Mouse (Mus musculus) frontal cortex, postnatal 10 days (tissue): ENCODE results near the gene Fgd5.
A peak's percentile ranks its signal among the peaks of the same experiment; 100 is the strongest.
"Not testable (repeated sequence)": the region's sequence is repeated elsewhere in the genome, so short reads cannot be mapped to it uniquely, and the experiment has no call there.

Experiments used
- DNase-seq, 2 experiments: peaks; one replicate each; pipeline ENCODE4 v3.0.0; 2022; ENCODE audit warnings: low spot score in 2 of 2, mixed read lengths in 1 of 2

The Fgd5 gene

DNA sequence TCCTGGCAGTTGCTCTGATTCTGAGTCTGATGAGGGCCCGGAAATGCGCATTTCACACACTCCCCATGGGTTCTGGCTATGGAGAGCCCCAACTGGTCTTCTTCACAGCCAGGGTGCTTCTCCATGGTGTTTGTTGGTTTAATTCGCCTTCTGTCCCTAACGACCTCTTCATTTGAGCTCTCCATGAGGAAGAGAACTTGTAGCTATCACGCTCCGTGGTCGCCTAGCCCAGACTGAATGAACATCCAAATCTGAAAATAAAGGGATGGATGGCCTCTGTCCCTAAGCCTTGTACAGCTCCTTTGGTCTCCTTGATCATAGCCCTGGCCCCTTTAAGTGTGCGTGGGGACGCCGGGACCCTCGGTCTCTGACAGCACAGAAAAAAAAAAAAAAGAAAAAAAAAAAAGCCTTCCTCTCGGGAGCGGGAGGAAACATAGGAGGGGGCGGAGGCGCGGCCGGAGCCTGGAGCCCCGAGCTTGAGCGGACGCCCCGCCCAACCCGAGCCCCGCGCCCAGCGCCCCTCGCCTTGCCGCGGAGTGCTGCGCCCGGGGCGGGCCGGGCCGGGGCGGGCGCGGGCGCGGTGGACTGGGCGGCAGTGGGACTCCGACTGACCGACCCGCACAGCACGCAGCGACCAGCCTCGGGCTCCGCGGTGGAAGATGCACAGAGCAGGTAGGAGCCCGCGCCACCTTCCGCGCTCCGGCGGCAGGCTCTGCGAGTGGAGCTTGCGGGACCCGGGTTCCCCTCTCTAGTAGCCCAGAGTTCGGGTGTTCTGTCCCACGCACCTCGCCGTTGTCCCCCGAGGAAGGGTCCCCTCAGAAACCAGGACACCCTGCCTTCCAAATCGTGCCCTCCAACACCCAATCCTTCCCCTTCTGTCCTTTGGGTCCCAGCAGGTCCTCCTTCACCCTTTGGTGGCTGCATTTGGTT, at the start of gene Fgd5:
Fgd5 (plus strand) TSS at position 508 of the 930 bp plus-strand sequence.
- DNase-seq, result no peak

- DNase-seq, result no peak
Observed at GRCm38 (mm10) chr6:91931231-91931630, 47.4 kb upstream of the Fgd5 start.

DNA sequence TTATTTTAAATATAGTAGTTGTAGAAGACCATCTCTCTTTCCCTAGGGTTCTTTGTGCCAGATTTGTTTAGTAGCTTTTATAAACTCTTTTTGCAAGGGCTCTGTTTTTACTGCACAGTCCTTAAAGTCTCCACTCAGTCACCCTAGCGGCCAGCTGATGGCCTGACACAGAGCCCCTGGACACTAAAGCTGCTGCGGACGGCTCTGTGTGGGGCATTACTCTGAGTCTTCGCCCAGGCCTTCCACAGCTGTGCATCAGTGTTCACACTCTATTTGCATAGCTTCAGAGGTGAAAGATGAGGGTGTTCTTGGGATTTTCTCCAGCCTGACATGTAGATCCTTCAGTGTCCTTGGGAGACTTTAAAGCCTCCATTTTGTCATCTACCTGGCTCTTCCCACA, 40.2 kb upstream of the Fgd5 start:
- no peak for DNase-seq

DNA sequence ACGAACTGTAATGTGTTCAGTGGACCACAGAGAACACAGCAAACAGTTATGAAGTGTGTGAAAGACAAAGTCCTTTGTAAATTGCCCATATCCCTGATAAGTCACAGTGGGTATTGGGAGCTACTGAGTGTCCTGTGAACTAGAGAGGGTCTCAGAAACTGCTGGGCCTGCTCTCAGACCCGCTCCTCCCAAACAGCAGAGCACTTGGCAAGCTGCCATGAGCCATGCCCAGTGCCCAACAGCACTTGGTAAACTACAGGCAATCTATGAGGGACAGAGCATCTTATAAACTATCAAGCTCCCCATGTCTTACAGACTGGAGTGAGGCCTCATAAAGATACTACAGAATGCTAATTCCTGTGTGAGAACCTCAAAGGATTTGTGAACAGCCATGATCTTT, 30.3 kb upstream of the Fgd5 start:
- no peak for DNase-seq

DNA sequence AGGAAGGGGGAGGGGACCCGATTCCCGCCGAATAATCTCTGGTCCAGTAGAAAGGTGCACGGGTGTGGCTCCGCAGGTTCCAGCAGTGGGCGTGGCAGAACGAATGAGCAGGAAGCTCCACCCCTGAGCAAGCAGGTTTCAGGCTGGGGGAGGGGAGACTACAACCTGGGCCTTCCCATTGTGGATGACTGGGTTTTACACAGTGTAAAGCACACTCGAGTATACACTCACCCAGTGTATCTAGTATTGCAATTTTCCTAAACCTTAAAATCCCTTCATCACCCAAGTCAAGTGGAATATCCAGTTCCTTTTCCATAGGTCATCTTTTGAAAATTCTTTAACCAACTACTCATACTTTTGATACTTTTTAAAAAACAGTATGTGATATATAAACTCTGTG, 20.7 kb upstream of the Fgd5 start:
- DNase-seq, result not testable (repeated sequence)

DNA sequence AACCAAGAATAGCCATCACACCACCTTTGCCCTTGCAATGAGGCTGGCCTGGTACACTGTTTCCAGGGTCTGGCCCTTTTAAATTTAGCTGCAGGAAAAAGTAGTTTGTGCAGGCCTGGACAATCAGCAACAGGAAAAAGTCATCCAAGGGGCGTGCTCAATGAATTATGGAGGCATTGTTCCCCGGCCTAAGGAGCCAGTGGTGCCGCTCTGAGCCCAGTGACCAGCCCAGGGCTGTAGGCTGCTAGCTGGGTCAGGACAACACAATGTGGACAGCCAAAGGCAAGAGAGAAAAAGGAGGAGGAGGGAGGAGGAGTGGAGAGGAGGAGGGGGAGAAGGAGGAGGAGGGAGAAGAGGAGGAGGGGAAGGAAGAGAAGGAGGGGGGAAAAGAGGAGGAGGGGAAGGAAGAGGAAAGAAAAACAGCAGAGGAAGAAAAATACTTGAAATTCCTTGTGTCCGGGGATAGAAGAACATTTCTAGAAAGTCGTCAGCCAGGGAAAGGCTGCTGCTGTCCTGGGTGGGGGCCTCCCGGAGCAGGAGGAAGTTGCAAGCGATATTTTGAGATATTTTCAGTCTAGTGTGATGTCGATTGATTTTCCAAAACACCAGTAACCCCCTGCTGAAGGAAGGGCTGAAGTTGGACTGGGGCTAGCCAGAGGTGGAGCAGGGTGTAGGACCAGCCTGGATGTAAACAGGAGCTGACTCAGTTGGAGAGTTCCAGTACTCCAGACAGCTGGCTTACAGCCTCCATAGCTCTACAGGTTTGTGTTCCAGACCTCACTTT, 18.5 kb upstream of the Fgd5 start:
- no peak for DNase-seq

DNA sequence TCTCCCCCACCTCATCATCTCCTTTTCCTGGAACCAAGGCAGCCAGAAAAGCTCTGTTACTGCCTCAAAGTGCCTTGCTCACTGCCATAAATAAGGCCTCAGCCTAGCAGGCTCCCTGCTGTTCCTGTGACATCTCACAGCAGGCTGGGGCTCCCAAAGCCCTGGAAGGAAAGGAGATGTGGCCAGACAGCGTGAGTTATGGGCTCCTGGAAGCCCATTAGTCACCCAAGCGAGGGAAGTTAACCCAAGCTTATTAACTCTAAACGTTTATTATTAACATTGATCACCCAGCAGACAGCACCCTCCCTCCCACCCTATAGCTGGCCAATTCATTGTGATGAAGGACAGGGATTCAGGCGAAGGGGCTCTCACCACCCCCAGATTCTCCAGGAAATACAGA, 15.2 kb upstream of the Fgd5 start:
- DNase-seq, result no peak

DNA sequence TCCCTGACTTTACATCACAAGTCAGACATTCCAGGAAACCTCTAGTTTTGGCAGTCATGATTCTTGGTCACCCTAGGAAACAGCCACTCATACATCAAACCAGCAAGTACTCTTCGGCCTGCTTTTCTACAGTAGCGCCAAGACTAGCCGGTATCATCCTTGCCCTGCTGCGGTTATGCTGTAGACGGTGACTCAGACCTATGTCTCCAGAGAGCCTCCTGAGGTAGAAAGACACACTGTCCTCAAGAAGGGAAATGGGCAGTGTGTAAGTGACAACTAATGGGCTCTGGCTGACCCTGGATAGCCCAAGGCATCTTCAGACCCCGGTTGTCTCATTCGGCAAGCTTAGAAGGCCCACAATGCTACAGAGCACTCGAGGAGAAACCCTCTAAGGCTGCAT, 13.6 kb upstream of the Fgd5 start:
- no peak for DNase-seq

- no peak for DNase-seq
Observed at GRCm38 (mm10) chr6:91966006-91966405, 12.7 kb upstream of the Fgd5 start.

GRCm38 (mm10) chr6:91972201-91972646, 6.5 kb upstream of the Fgd5 start:
- DNase-seq, result peak; percentile 17 to 23

DNA sequence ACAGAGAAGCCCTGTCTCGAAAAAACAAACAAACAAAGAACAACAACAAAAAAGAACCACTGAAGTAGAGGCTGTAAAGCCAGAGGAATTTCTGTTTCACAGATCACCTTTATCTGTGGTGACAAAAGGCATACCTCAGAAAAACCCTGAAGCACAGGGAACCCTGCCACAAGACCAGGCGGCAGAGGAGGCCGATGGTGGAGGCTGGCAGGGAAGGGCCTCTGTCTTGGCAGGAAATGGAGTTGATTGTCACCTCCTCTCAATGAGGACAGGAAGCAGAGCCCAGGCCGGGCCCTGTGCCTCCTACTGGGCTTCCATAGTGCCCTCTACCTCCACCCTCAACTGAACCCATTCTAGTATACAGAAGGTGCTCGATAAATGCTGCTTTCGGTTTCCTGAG, 4.7 kb upstream of the Fgd5 start:
- DNase-seq, result no peak

DNA sequence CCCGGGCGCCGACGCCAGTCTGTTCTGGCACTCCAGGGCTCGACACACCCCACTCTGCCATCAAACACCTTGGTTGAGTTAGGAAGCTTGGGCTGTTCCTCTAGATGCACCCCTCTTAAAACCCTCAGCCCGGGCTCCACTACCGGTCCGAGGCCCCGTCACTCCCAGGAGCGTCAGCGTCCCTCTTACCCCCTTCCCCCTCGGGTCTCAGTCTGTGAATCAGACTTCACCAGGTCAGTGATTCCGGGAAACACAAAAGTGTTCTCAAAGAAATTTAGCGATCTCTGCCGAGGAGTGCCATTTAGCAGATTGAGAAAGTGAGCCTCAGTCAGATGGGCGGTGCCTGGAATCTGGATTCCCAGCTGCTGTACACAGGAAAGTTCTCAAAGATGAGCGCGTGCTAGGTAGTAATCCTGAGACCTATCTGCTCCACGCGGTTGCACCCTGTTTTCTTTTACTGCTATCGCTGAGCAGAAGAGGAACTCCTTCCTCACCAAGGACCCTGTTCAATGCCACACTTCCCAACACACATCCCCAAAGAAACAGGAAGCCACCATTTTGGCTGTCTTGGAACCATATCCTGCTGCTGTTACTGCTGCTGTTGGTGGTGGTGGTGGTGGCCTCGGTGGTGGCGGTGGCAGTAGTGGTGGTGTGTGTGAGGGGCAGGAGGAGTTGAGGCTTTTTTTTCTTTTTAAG, 771 bp downstream of the Fgd5 start:
- no peak for DNase-seq

DNA sequence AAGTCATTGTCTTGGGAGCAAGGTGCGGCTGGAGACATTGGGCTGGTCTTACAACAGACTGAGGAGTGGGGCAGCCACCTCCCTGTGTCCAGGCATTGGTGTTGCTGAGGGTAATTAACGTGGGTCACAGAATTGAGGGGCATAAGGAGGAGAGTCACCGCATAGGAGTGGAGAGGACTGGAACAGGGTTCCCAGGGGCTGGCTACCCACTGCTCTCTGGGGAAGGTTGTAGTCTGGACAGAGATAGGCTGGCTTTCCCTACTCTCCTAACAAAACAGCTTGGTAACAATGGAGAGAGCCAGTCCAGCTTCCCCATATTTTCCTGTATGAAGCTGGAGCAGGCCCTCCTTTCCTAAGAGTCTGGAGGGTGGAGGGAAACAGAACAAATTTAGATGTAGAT, 1.3 kb downstream of the Fgd5 start:
- no peak for DNase-seq

DNA sequence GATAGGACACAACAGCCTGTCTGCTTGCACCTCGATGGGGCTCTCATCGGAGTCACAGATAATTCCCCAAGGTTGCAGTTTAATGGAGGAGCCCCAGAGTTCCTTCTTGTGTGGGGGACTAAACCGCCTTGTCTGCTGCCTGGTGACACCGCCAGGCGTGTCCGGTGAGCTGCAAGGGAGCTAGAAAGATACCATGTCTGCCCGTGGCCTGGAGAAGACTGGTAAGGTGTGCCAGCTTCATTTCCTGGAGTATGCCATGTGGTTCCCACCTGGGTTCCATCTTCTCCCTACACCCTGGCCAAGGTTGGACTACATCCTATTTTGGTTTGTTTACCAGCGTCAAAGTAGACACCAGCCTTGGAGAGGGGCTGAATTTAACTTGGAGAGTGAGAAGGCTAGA, 11.4 kb downstream of the Fgd5 start:
- DNase-seq, result no peak

DNA sequence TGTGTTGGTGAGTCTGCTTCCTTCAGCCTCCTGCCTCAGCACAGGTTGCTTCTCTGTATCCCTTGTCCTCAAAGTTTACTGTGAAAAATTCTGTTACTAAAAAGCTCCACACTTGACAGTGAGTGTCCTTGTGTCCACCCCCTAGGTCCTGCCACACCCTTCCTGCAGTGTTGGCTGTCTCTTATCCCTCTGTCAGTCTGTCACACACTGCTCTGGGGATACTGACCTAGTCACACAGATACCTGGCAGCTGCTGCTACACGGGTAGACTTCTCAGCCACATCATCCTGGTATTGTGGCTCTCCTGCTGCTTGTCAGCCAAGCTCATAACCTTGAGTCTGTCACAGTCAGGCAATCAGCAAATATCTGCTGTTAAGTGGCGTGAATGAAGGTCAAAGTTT, 14.1 kb downstream of the Fgd5 start:
- DNase-seq, result no peak

GRCm38 (mm10) chr6:91993795-91994505, 15.3 kb downstream of the Fgd5 start:
- DNase-seq, result no peak

DNA sequence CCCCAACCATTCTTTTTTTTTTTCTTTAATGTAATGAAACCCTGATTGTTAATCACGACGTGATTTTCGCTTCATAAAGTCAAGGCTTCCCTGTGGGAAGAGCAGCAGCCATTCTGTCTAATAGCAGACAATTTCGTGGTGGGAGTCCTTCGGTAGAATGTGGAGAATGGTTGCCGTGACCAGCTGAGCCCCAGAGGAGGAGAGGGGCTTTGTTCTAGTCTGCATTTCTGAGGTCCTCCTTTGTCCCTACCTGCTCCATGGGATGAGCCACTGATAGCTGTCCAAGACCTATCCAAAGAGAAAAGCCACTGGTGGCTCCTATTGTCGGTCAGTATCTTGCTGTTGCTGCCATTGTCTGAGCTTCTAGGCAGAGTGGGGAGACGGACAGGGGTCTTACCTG, 17.4 kb downstream of the Fgd5 start:
- no peak for DNase-seq

DNA sequence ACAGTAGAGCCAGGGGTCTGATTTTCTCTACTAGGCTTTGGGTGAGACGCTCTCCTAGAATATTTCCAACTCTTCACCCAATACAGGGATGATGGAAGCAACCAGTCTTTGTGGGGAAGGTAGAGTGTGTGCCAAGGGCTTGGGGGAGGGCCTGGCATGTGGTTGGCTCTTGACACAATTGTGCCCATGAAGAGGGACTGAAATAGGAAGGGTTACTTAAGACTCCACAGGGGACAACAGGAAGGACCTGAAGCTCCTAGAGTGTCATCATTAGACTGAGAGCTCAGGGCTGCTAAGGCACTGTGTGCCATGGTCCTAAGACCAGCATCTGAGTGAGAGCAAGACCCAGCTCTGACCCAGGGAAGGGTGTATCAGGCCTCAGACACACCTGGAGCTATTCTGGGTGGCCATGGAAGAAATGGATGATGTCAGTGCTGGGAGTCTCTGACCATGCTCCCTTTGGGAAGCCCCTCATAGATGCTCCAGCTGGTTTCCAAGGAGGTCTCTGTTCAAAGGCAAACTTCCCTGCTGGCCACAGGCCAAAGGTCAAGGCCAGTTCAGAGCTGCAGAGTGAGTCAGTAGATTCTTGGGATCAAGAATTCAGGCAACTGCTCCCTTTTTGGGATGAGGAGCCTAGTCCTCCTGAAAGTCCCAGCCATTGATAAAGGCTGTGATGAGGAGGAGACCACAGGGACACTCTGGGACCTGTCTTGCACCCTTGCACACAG, 24.0 kb downstream of the Fgd5 start:
- DNase-seq, result no peak

DNA sequence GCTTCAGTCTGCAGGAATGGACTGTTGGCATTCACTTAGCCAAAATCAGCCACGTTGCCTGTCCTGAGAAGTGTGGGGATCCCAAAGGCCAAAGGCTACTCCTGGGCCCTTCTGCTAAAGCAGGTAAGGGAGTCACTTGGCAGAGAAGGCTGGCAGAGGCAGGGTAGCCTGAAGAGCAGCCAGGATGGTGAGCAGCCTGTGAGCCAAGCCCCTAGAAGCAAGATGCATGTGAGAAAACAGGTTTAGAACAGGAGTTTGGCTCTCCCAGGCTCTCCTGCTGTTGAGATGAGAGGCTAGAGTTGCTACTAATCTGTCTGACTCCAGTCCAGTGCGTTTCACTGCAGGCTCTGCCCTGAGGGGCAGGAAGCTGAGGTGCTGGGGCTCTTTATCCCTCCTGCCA, 25.0 kb downstream of the Fgd5 start:
- no peak for DNase-seq

DNA sequence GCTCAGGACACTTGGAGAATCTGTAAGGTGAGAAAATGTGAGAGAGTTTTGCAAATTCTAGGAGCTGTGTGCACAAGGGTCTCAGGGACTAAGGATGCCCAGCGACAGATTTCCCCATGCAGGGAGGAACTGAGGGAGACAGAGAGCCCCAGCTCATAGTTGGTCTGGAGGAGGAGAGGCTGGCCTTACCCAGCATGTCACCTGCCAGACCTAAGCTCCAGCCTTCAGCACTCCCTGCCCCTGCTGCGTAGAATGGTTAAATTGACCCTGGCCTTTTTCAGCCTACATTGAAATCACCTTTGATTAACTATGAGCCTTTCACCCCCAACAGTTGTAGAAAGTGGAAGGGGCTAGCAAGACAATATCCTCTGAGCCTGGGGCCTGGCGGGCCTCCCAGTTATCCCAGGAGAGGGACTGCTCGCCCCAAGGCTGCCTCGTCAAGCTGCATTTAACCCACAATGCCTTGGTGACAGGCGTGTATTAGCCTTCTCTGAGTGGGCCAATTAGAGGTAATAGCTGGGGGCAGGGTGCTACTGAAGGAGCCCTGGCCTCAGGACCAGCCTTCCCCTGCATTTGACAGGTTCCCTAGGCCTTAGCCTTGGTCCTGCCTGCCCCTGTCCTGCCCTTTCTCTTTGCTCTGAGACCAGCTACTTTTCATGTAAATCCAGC, 25.6 kb downstream of the Fgd5 start:
- DNase-seq, result no peak
